Mouse (Mus musculus): Measurements from ENCODE around the gene Vamp1. TPM values are rescaled to one million over a fixed set of nuclear protein-coding genes. Genes with fewer than 3 reads are reported as not detected.
A peak's percentile ranks its signal among the peaks of the same experiment; 100 is the strongest.

Vamp1 gene
- polyA plus RNA-seq, 1 experiment from 2014 or later, result 16.5 TPM

DNA sequence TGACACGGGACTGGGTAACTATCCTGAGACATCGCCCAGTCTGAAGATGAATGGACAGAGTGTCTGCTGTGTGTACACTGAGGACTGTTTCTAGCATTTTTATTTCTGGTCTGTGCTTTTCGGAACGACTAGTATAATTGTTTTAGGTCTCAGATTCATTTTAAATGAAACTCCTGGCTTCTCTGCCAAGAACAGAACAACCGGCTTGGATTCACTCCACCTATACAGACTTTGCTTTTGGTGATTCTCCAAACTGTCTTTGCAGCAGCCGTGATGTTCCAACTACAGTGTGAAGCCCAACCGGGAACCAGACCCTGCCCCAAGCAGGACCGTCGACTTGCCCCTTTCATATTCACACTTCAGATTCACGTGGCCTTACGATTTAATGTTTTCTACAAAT is 2.5 kb downstream of the Vamp1 start:
- Histone ChIP-seq H3K27me3 (replicated peaks) (peaks cover 11% of the 10 kb centered on the region), H3K27ac (no peak overlapping the region), H3K4me2 (no peak overlapping the region), H3K36me3 (replicated peaks) (no peaks in the 10 kb centered on the region), H3K9ac (no peak overlapping the region), H3K9me3 (no peaks in the 10 kb centered on the region), H3K4me1 (peaks cover 8% of the 10 kb centered on the region), H3K4me3 (no peak overlapping the region)
- ATAC-seq (replicated peaks), result no peak
- WGBS, result 89% methylated on average over 11 of the region's 11 CpGs

DNA sequence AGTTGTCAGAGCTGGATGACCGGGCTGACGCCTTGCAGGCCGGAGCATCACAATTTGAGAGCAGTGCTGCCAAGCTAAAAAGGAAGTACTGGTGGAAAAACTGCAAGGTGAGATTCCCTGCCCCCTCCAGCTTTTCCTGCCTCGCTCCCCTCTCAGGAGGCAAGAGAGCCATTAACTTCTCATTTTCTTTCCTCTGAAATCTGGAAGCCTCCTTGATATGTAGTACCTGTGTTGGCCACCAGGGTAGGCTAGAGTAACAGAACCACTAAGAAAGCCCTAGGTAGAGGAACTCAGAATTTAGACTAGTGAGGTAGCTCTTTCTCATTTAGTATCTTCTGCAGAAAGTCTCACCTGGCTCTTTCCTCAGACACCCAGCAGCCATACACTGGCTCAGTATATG is 3.6 kb downstream of the Vamp1 start:
- H3K4me1 ChIP-seq, result peaks cover 8% of the 10 kb centered on the region
- no peak for ATAC-seq (replicated peaks)
- H3K36me3 ChIP-seq (replicated peaks), result no peaks in the 10 kb centered on the region; the same call in 1 of the 2 replicates
- peaks cover under 1% of the 10 kb centered on the region; the same call in 1 of the 2 replicates for H3K27me3 ChIP-seq (replicated peaks)
- WGBS, result 84% methylated on average over 4 of the region's 4 CpGs
- H3K4me3 ChIP-seq, result no peak overlapping the region
- H3K9ac ChIP-seq, result no peak overlapping the region
- H3K9me3 ChIP-seq, result no peaks in the 10 kb centered on the region
- H3K27ac ChIP-seq, result no peak overlapping the region
- no peak overlapping the region for H3K4me2 ChIP-seq

DNA sequence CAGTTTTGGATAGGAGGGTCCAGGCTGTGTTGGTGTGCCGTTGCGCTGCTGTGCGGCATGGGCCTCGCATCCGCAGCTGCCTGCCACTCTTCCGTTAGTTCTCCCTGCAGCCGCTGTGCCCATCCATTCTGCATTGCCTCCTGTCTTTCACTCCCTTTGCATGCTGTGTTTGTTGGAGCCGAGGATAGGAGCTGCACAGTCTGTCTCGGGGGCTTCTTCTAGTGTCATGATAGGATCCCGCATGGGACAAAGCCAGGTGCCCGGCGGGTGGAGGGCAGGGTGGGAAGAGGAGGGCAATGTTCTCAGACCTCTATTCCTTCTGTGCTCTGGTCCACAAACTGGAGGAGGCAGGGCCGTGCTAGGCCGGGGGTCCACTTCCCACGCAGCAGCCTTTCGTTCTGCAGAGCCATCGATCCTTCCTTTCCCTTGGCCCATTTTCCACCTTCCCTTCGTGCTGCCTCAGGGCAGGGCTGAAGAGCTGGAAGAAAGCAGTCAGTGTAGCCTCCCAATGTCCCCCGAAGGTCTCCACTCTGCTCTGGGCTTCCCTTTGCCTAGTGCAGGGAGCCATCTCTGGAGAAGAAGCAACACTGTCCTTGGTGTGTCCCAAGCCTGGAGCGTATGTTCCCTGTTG is 5.9 kb downstream of the Vamp1 start:
- H3K27me3 ChIP-seq (replicated peaks), result no peaks in the 10 kb centered on the region
- WGBS, result 91% methylated on average over 20 of the region's 20 CpGs
- H3K9ac ChIP-seq, result no peak overlapping the region
- no peak overlapping the region for H3K4me3 ChIP-seq
- H3K36me3 ChIP-seq (replicated peaks), result no peaks in the 10 kb centered on the region; the same call in 1 of the 2 replicates
- no peaks in the 10 kb centered on the region for H3K9me3 ChIP-seq
- H3K27ac ChIP-seq, result no peak overlapping the region
- H3K4me1 ChIP-seq, result peaks cover 4% of the 10 kb centered on the region
- H3K4me2 ChIP-seq, result no peak overlapping the region
- no peak for ATAC-seq (replicated peaks)

DNA sequence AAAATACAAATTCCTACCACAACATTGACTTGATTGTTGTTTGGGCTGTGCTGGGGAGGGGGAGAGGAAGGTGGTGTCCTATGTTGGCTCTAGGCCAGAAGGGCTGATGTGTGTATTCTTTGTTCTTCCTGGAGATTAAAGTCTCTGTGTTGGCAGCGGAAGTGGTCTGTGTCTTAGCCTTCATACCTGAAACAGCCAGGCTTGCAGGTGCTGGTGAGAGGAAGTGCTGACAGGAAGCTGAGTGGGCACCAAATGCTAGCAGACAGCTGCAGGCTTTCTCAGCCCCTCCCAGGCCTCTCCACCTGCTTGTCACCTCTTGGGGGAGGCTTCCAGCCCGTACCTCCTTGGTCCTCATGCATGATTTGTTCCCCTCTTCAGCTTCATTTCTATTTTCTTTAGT is 6.8 kb downstream of the Vamp1 start:
- Histone ChIP-seq H3K9ac (no peak overlapping the region), H3K27ac (no peak overlapping the region), H3K4me3 (no peak overlapping the region), H3K4me1 (no peaks in the 10 kb centered on the region), H3K9me3 (no peaks in the 10 kb centered on the region), H3K36me3 (replicated peaks) (no peaks in the 10 kb centered on the region; the same call in 1 of the 2 replicates), H3K27me3 (replicated peaks) (no peaks in the 10 kb centered on the region), H3K4me2 (no peak overlapping the region)
- no peak for ATAC-seq (replicated peaks)
- 83% methylated on average over 2 of the region's 2 CpGs for WGBS

DNA sequence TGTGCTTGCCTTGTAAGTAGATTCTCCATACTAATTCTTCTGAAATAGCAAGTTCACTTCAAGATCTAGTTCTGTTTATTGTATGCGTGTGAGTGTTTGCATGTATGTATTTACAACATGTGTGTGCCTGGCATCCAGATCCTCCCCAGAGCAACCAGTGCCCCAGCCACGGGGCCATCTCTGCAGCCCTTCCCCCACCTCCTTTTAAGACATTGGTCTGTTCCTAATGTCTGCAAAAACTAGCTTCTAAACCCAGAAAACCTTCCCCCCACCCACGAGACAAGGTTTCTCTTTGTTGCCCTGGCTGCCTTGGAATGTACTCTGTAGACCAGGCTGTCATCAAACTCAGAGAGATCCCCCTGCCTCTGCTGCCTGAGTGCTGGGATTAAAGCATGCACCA is 7.2 kb downstream of the Vamp1 start:
- Histone ChIP-seq H3K4me3 (no peak overlapping the region), H3K4me1 (no peaks in the 10 kb centered on the region)

DNA sequence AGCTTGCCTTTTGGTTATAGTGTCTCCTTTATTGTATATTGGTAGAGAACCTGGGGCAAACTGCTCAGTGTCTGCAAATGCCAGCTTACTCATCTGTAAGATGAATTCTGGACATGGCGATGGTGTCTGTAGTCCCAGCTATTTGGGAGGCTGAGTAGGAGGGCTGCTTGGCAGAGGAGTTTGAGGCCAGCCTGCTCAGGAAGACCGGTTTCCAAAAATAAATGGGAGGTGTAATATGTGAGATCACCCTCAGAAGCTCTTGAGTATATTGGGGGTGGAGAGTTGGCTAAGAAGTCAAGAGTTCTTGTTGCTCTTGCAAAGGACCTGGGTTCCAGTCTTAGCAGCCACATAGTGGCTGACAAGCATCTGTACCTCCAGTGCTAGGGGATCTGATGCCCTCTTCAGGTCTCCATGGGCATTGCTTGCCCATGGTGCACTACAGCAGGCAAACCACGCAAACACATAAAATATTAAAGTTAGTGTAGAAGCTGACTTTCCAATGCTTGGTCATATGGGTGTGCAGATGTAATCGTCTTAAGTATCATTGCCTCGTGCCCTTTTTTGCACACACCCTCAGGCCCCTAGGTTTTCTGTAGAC is 10.3 kb downstream of the Vamp1 start:
- H3K9me3 ChIP-seq, result no peaks in the 10 kb centered on the region
- WGBS, result 78% methylated on average over 5 of the region's 5 CpGs

More for the DNA sequence above, 7.2 kb downstream of the Vamp1 start:
- Histone ChIP-seq H3K27me3 (replicated peaks) (no peaks in the 10 kb centered on the region), H3K4me2 (no peak overlapping the region), H3K36me3 (replicated peaks) (no peaks in the 10 kb centered on the region; the same call in 1 of the 2 replicates), H3K9ac (no peak overlapping the region), H3K27ac (no peak overlapping the region), H3K9me3 (no peaks in the 10 kb centered on the region)
- ATAC-seq (replicated peaks), result no peak
- WGBS, result 86% methylated on average over 3 of the region's 3 CpGs

DNA sequence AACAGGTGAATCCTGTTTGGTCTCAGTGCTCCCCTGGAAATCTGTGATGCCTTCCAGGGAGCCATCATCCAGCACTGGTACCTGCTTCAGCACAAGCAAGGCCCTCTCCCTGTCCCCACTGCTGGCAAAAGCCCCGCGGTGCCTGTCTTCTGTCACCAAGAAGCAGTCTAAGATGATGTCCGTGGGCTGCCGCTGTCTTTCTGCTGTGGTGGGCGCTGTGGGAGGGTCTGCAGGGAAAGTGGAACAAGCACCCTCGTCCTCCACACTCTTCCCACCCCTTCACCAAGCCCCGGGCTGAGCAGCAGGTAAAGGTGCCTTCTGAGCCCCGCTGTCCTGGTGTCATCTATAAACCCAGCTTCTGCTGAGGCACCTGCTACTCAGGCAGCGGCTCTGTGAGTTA is 15.2 kb downstream of the Vamp1 start:
- H3K9me3 ChIP-seq, result no peaks in the 10 kb centered on the region
- peak overlapping the region; percentile 89 for H3K4me2 ChIP-seq
- no peaks in the 10 kb centered on the region for H3K27me3 ChIP-seq (replicated peaks)
- peaks cover 18% of the 10 kb centered on the region for H3K4me1 ChIP-seq
- H3K9ac ChIP-seq, result no peak overlapping the region
- no peaks in the 10 kb centered on the region for H3K36me3 ChIP-seq (replicated peaks)
- no peak overlapping the region for H3K4me3 ChIP-seq
- 67% methylated on average over 9 of the region's 9 CpGs for WGBS
- peak; percentile 41; the same call in 1 of the 2 replicates for ATAC-seq (replicated peaks)
- H3K27ac ChIP-seq, result peak overlapping the region; percentile 64; the same call in 1 of the 2 replicates

More for the DNA sequence above, 10.3 kb downstream of the Vamp1 start:
- no peak overlapping the region for H3K4me3 ChIP-seq
- H3K4me2 ChIP-seq, result no peak overlapping the region
- no peak overlapping the region for H3K27ac ChIP-seq
- H3K9ac ChIP-seq, result no peak overlapping the region
- H3K27me3 ChIP-seq (replicated peaks), result no peaks in the 10 kb centered on the region
- peaks cover 3% of the 10 kb centered on the region for H3K4me1 ChIP-seq
- no peak for ATAC-seq (replicated peaks)
- H3K36me3 ChIP-seq (replicated peaks), result no peaks in the 10 kb centered on the region; the same call in 1 of the 2 replicates

DNA sequence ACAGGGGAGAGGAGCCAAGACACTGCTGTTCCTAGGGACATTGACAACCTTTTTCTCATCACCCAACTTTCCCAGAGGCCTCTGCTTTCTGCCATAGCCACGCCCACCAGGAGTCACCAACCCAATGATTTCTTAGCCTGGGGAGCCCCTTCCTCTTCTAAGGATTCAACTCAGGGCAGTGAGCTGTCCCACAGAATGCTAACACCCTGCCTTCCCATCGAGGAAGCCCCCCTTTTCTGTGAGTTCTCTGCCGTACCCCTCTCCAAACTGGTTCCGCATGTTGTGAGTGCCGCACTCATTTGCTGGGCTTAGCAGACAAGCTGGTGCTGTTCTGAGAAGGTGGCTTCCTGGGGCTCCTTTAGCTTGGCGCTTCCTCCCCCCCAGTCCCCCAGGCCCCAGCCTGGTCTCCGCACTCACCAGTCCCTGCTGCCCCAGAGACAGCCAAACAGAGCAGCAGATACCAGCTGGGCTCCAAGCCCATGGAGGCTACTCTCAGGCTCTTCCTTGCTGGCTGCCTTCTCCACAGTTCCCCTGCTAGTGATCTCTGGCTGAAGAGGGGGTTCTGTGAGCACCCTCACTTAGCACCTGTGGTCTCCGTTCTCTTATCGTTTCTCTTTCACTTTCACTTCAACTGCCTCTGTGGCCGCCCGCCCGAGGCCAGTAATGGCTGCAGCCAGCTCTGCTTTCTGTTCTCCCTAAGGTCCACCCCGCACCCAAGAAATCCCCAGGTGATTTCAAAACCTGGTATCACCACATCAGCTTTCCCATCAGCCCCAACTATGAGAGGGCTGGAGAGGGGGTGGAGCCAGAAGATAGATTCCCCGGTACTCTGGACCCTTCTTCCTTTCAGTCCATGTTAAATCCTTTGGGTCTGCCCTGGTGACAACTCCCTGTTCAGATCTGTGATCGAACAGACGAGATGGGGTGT is 16.0 kb downstream of the Vamp1 start, which contains the start of gene Tapbpl:
Tapbpl (minus strand) TSS at position 744 of the 928 bp plus-strand sequence.
- peak; percentile 79 for ATAC-seq (replicated peaks)
- H3K4me2 ChIP-seq, result peak within 1 kb of the TSS; percentile 89
- H3K9ac ChIP-seq, result peak within 1 kb of the TSS; percentile 56
- no peaks in the 10 kb centered on the region for H3K27me3 ChIP-seq (replicated peaks)
- no peaks in the 10 kb centered on the region for H3K36me3 ChIP-seq (replicated peaks)
- H3K27ac ChIP-seq, result peak within 1 kb of the TSS; percentile 64
- H3K9me3 ChIP-seq, result no peaks in the 10 kb centered on the region
- H3K4me3 ChIP-seq, result peak within 1 kb of the TSS; percentile 42
- H3K4me1 ChIP-seq, result peaks cover 18% of the 10 kb centered on the region
- 10% methylated on average over 16 of the region's 16 CpGs for WGBS

DNA sequence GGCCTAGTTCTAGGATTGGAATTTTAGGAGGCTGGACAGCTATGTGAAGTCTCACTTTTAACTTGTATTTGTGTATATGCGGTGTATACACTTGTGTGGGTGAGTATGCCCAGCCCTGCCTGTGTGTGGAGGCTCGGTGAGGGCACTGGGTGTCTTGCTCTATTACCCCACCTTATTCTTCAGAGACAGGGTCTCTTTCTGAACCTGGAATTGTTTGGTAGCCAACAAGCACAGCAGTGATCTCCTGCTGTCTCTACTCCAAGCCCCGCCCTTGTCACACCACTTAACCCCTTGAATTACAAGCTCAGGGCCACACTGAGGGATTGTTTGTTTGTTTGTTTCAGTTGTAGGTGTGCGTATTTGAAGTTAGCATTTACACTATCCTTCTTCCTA is 16.7 kb downstream of the Vamp1 start:
- no peak overlapping the region for H3K9ac ChIP-seq
- H3K4me2 ChIP-seq, result peak overlapping the region; percentile 89
- 67% methylated on average over 4 of the region's 4 CpGs for WGBS
- peak overlapping the region; percentile 42 for H3K4me3 ChIP-seq
- no peak for ATAC-seq (replicated peaks)
- no peaks in the 10 kb centered on the region for H3K36me3 ChIP-seq (replicated peaks)
- peaks cover 18% of the 10 kb centered on the region for H3K4me1 ChIP-seq
- no peaks in the 10 kb centered on the region for H3K27me3 ChIP-seq (replicated peaks)
- no peak overlapping the region for H3K27ac ChIP-seq
- H3K9me3 ChIP-seq, result no peaks in the 10 kb centered on the region

DNA sequence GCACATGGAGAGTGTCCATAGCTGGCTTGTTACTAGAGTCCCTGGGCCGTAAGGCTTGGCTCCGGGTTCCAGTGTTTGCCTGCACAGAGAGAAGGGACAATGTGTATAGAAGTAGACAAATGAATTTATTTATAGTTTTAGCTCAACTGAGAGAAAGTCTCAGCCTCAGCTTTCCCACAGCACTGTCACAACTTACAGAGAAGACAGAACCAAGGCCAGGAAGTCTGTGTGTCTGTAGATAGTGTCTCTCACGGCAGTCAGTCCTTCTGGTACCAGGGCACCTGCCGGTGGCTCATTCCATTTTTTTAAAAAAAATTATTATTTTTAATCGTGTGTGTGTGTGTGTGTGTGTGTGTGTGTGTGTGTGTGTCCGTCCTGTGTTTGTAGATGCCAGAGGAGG is 17.2 kb downstream of the Vamp1 start:
- ATAC-seq (replicated peaks), result no peak
- H3K4me1 ChIP-seq, result peaks cover 18% of the 10 kb centered on the region
- no peaks in the 10 kb centered on the region for H3K27me3 ChIP-seq (replicated peaks)
- no peak overlapping the region for H3K27ac ChIP-seq
- H3K4me3 ChIP-seq, result no peak overlapping the region
- no peak overlapping the region for H3K4me2 ChIP-seq
- H3K9me3 ChIP-seq, result no peaks in the 10 kb centered on the region
- WGBS, result 83% methylated on average over 6 of the region's 6 CpGs
- H3K36me3 ChIP-seq (replicated peaks), result no peaks in the 10 kb centered on the region
- no peak overlapping the region for H3K9ac ChIP-seq

DNA sequence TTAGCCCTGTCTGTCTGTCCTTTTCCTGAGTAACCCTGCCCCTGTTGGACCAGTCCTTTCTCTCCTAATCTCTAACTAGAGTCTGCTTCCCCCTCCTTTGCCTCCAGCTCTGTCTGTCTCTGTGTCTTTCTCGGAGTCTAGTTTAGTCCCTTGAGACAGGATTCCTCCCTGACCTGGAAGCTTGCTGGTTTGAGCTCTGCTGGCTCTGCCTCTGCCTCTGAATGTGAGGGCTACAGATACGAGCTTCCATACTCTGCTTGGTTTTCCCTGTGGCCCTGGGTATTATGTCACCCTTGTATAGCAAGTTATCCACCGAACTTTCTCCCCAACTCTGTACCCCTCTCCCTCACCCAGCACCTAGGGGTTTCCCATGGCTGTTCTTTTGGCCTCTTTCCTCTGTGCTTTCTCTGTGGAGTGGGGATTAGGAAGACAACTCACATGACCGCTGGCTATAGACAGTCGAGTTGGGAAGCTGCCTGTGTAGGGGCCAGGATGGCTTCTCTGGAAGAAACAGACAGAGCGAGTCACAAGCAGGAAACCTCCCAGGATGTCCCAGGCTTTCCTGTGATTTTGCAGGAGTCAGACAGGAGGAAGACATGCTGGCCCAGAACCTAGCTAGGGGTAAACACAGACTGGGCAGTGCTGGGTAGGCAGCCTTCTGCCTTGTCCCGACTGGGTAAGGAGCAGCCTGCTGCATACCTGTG is 18.6 kb downstream of the Vamp1 start:
- no peak overlapping the region for H3K4me2 ChIP-seq
- peaks cover 18% of the 10 kb centered on the region for H3K4me1 ChIP-seq
- H3K4me3 ChIP-seq, result no peak overlapping the region
- H3K27ac ChIP-seq, result no peak overlapping the region
- WGBS, result 64% methylated on average over 7 of the region's 7 CpGs
- no peaks in the 10 kb centered on the region for H3K36me3 ChIP-seq (replicated peaks)
- no peaks in the 10 kb centered on the region for H3K27me3 ChIP-seq (replicated peaks)
- no peak for ATAC-seq (replicated peaks)
- no peaks in the 10 kb centered on the region for H3K9me3 ChIP-seq
- no peak overlapping the region for H3K9ac ChIP-seq

DNA sequence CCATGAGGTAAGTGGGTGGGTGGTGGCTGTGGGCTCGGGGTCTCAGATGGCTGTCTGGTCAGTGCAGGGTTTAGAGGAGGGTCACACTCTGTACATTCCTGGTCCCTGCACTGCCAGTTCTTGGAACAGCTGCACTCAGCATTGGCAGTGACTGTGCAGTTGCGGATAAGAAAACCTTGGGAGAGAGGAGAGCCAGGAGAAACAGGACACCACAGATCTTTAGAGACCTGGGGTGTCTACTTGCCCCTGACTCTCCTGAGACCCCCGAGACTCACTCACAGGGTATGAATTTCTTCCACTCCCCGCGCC is 19.1 kb downstream of the Vamp1 start:
- H3K27me3 ChIP-seq (replicated peaks), result no peaks in the 10 kb centered on the region

More for the DNA sequence above, 19.1 kb downstream of the Vamp1 start:
- H3K4me1 ChIP-seq, result peaks cover 18% of the 10 kb centered on the region
- H3K36me3 ChIP-seq (replicated peaks), result no peaks in the 10 kb centered on the region
- H3K4me2 ChIP-seq, result no peak overlapping the region
- 75% methylated on average over 5 of the region's 5 CpGs for WGBS
- H3K4me3 ChIP-seq, result no peak overlapping the region
- no peak overlapping the region for H3K27ac ChIP-seq
- H3K9ac ChIP-seq, result no peak overlapping the region
- no peak for ATAC-seq (replicated peaks)
- H3K9me3 ChIP-seq, result no peaks in the 10 kb centered on the region
